Mouse (Mus musculus) forebrain, embryonic 14.5 days (tissue): ENCODE data around the gene Zmat5. TPM values are rescaled to one million over a fixed set of nuclear protein-coding genes. Genes with fewer than 3 reads are reported as not detected.

Experiments
- ATAC-seq: fragments of 200-750 bp; cut with Nextera tagmentation; 2 replicates; pipeline ENCODE4 v1.8.0; 2017; ENCODE audit warnings: mild to moderate bottlenecking, moderate library complexity
- DNase-seq: peaks from one replicate; pipeline ENCODE4 v3.0.0-alpha.2; 2015; ENCODE audit warnings: low spot score
- H3K27ac ChIP-seq: fragments of 300-500 bp; sonication (generic); 2 replicates; pipeline ENCODE4 v1.5.1; 2014; ENCODE audit warnings: low read depth, mild to moderate bottlenecking, control low read depth, low read length, moderate library complexity
- H3K27me3 ChIP-seq: fragments of 300-500 bp; sonication (generic); replicated peaks from 2 replicates; pipeline ENCODE4 v1.6.1; 2014; ENCODE audit warnings: low read length, control low read depth, mixed read lengths; ENCODE audit not compliant: control insufficient read depth, insufficient read depth
- H3K36me3 ChIP-seq: fragments of 300-500 bp; sonication (generic); 2 replicates; pipeline ENCODE4 v1.6.1; 2014; ENCODE audit warnings: low read length, control low read depth; ENCODE audit not compliant: control insufficient read depth, insufficient read depth
- H3K4me1 ChIP-seq: fragments of 300-500 bp; sonication (generic); 2 replicates; pipeline ENCODE4 v1.6.1; 2014; ENCODE audit warnings: antibody characterized with exemption, low read length, control low read depth; ENCODE audit not compliant: control insufficient read depth, insufficient read depth
- H3K4me2 ChIP-seq: fragments of 300-500 bp; sonication (generic); 2 replicates; pipeline ENCODE4 v1.6.1; 2014; ENCODE audit warnings: mild to moderate bottlenecking, control low read depth, low read length
- H3K4me3 ChIP-seq: fragments of 300-500 bp; sonication (generic); 2 replicates; pipeline ENCODE4 v1.5.1; 2014; ENCODE audit warnings: low read depth, low read length, control low read depth
- H3K9ac ChIP-seq: fragments of 300-500 bp; sonication (generic); 2 replicates; pipeline ENCODE4 v1.6.1; 2014; ENCODE audit warnings: mild to moderate bottlenecking, low read length, control low read depth, moderate library complexity
- H3K9me3 ChIP-seq: fragments of 300-500 bp; sonication (generic); replicated peaks from 2 replicates; pipeline ENCODE4 v1.6.1; 2016; ENCODE audit warnings: low read length, control low read depth, mixed read lengths; ENCODE audit not compliant: control insufficient read depth
- WGBS: fragments of 180-500 bp; shearing (Covaris S2); extraction: QIAGEN DNeasy Blood & Tissue Kit; methylation state at CpG from one replicate; pipeline ENCODE4 v1.1.7; 2014; 5-methylcytosine and 5-hydroxymethylcytosine counted together
- polyA plus RNA-seq: library from polyadenylated mRNA; unstranded; fragments of >200 nt; fragmentation: Nextera tagmentation; extraction: Ambion mirVana; gene quantifications from 2 replicates; pipeline ENCODE4 v1.2.1, GENCODE M21; 2014

Gene Zmat5
- polyA plus RNA-seq, 1 experiment from 2014 or later: 92.4 TPM

GRCm38 (mm10) chr11:4720393-4720792 lies 15.9 kb downstream of the Zmat5 start:
- DNase-seq (peak; percentile 11), ATAC-seq (no peak)
- Histone ChIP-seq H3K4me3 (no peak overlapping the region), H3K27ac (no peak overlapping the region), H3K36me3 (peaks cover 20% of the 10 kb centered on the region), H3K27me3 (no peaks in the 10 kb centered on the region), H3K4me2 (no peak overlapping the region), H3K4me1 (no peaks in the 10 kb centered on the region), H3K9ac (no peak overlapping the region), H3K9me3 (no peaks in the 10 kb centered on the region)
- WGBS: 69% methylated on average over 11 of the region's 11 CpGs

DNA sequence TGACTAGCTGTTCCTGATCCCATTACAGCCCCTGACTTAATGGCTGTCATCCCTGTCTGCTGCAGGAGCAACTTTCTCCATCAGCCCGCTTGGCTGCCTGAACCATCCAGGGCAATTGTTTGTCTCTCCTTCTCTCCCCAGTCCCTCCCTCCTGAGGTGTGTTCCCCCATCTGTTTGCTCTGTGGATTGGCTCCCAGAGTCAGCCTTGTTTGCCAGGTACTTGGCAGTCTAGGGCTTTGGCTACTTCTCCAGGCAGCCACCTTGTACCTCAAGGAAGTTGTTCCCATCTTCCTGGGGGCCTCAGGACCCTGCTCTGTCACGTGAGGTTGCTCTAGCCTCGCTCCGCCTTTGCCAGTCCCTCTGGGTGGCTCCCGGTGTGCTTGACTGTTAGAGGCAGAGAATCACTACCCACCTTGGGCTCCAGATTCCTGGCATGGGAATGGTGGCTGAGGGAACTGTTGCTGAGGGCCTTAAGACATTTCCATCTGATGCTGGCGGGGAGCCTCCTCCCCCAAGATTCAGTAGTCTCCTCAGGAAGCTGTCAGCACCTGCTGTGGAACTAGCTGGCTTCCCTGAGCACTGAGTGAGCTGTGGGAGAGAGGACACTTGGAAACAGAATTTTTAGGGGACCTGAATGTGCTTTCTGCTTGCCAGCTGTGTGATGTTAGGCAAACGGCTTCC lies 16.6 kb downstream of the Zmat5 start:
- no peak overlapping the region for H3K9ac ChIP-seq
- WGBS: 49% methylated on average over 7 of the region's 7 CpGs
- H3K36me3 ChIP-seq: peaks cover 25% of the 10 kb centered on the region
- ATAC-seq (no peak), DNase-seq (no peak)
- H3K27me3 ChIP-seq: no peaks in the 10 kb centered on the region
- no peak overlapping the region for H3K27ac ChIP-seq
- H3K4me2 ChIP-seq: no peak overlapping the region
- H3K4me3 ChIP-seq: no peak overlapping the region
- no peaks in the 10 kb centered on the region for H3K9me3 ChIP-seq
- no peaks in the 10 kb centered on the region for H3K4me1 ChIP-seq

GRCm38 (mm10) chr11:4721728-4722127 lies 17.2 kb downstream of the Zmat5 start:
- H3K9ac ChIP-seq: no peak overlapping the region
- H3K4me1 ChIP-seq: no peaks in the 10 kb centered on the region
- H3K9me3 ChIP-seq: no peaks in the 10 kb centered on the region
- WGBS: 85% methylated on average over 8 of the region's 8 CpGs
- no peak for DNase-seq
- H3K27ac ChIP-seq: no peak overlapping the region
- H3K36me3 ChIP-seq: peaks cover 31% of the 10 kb centered on the region
- no peak overlapping the region for H3K4me3 ChIP-seq
- H3K27me3 ChIP-seq: no peaks in the 10 kb centered on the region
- H3K4me2 ChIP-seq: no peak overlapping the region
- ATAC-seq: no peak

GRCm38 (mm10) chr11:4729603-4730002 lies 25.1 kb downstream of the Zmat5 start:
- H3K4me3 ChIP-seq: no peak overlapping the region
- DNase-seq (peak; percentile 54), ATAC-seq (no peak)
- H3K9me3 ChIP-seq: no peaks in the 10 kb centered on the region
- H3K9ac ChIP-seq: no peak overlapping the region
- peaks cover 23% of the 10 kb centered on the region; the same call in 1 of the 2 replicates for H3K36me3 ChIP-seq
- WGBS: 64% methylated on average over 12 of the region's 12 CpGs
- 0 out of 2 replicates have a peak, but pooled peaks cover 2% of the 10 kb centered on the region for H3K4me1 ChIP-seq
- no peak overlapping the region for H3K4me2 ChIP-seq
- H3K27me3 ChIP-seq: no peaks in the 10 kb centered on the region
- H3K27ac ChIP-seq: no peak overlapping the region

GRCm38 (mm10) chr11:4730096-4730495 lies 25.6 kb downstream of the Zmat5 start:
- Histone ChIP-seq H3K4me3 (no peak overlapping the region), H3K4me2 (no peak overlapping the region), H3K9ac (no peak overlapping the region), H3K27ac (no peak overlapping the region), H3K36me3 (peaks cover 18% of the 10 kb centered on the region; the same call in 1 of the 2 replicates), H3K9me3 (no peaks in the 10 kb centered on the region), H3K27me3 (no peaks in the 10 kb centered on the region), H3K4me1 (0 out of 2 replicates have a peak, but pooled peaks cover 2% of the 10 kb centered on the region)
- WGBS: 90% methylated on average over 6 of the region's 6 CpGs
- DNase-seq (no peak), ATAC-seq (no peak)

GRCm38 (mm10) chr11:4730913-4731312 lies 26.4 kb downstream of the Zmat5 start:
- H3K27me3 ChIP-seq: no peaks in the 10 kb centered on the region
- DNase-seq (no peak), ATAC-seq (no peak)
- no peak overlapping the region for H3K4me3 ChIP-seq
- H3K27ac ChIP-seq: no peak overlapping the region
- no peaks in the 10 kb centered on the region for H3K9me3 ChIP-seq
- H3K4me1 ChIP-seq: 0 out of 2 replicates have a peak, but pooled peaks cover 2% of the 10 kb centered on the region
- no peak overlapping the region for H3K9ac ChIP-seq
- WGBS: 87% methylated on average over 5 of the region's 5 CpGs
- H3K4me2 ChIP-seq: no peak overlapping the region
- peaks cover 14% of the 10 kb centered on the region; the same call in 1 of the 2 replicates for H3K36me3 ChIP-seq

DNA sequence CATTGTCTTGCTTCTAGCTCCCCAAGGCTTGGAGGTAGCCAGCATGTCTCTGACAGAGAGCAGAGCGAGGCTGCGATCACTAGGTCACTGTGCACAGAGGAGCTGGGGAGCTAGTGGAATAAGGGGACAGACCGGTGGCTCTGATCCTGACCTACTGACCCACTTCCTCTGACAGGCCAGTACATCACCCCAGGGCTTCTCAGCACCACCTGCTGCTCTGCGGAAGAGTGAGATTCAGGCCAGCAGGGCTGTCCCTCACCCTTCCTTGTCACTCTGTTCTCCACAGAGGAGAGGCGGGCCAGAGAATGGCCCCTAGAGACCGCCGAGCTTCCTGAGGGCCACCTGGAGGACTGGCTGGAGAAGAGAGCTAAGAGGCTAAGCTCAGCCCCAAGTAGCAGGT lies 27.3 kb downstream of the Zmat5 start:
- 0 out of 2 replicates have a peak, but pooled peaks cover 7% of the 10 kb centered on the region for H3K36me3 ChIP-seq
- DNase-seq: no peak
- no peak overlapping the region for H3K9ac ChIP-seq
- no peak overlapping the region for H3K4me3 ChIP-seq
- no peak for ATAC-seq
- no peaks in the 10 kb centered on the region for H3K9me3 ChIP-seq
- H3K4me2 ChIP-seq: no peak overlapping the region
- no peaks in the 10 kb centered on the region for H3K27me3 ChIP-seq
- WGBS: 73% methylated on average over 7 of the region's 7 CpGs
- no peak overlapping the region for H3K27ac ChIP-seq
- H3K4me1 ChIP-seq: 0 out of 2 replicates have a peak, but pooled peaks cover 2% of the 10 kb centered on the region

GRCm38 (mm10) chr11:4734179-4734578 lies 29.7 kb downstream of the Zmat5 start:
- Histone ChIP-seq H3K9ac (no peak overlapping the region), H3K36me3 (0 out of 2 replicates have a peak, but pooled peaks cover 6% of the 10 kb centered on the region), H3K27ac (no peak overlapping the region), H3K4me3 (no peak overlapping the region), H3K9me3 (no peaks in the 10 kb centered on the region), H3K4me2 (no peak overlapping the region), H3K27me3 (no peaks in the 10 kb centered on the region), H3K4me1 (0 out of 2 replicates have a peak, but pooled peaks cover 2% of the 10 kb centered on the region)
- ATAC-seq (no peak), DNase-seq (peak; percentile 40)
- 30% methylated on average over 12 of the region's 12 CpGs for WGBS

- H3K36me3 ChIP-seq: 0 out of 2 replicates have a peak, but pooled peaks cover 6% of the 10 kb centered on the region
- H3K9ac ChIP-seq: no peak overlapping the region
- no peak for DNase-seq
- no peak overlapping the region for H3K4me3 ChIP-seq
- no peaks in the 10 kb centered on the region for H3K4me1 ChIP-seq
- no peak overlapping the region for H3K27ac ChIP-seq
- H3K9me3 ChIP-seq: no peaks in the 10 kb centered on the region
- H3K27me3 ChIP-seq: no peaks in the 10 kb centered on the region
- ATAC-seq: no peak
- 42% methylated on average over 6 of the region's 6 CpGs for WGBS
- H3K4me2 ChIP-seq: no peak overlapping the region
Measured at GRCm38 (mm10) chr11:4736355-4736754, 31.9 kb downstream of the Zmat5 start.
